Mouse (Mus musculus) limb, embryonic 15.5 days (tissue): ENCODE data around the gene Agtr1a. TPM values are rescaled to one million over a fixed set of nuclear protein-coding genes. Genes with fewer than 3 reads are reported as not detected.

Source experiments
- ATAC-seq: fragments of 200-750 bp; cut with Nextera tagmentation; 2 replicates; pipeline ENCODE4 v1.8.0; 2017; ENCODE audit warnings: low read depth, moderate TSS enrichment; ENCODE audit not compliant: insufficient number of reproducible peaks, low FRiP score, low TSS enrichment
- H3K27ac ChIP-seq: fragments of 300-500 bp; sonication (generic); 2 replicates; pipeline ENCODE4 v1.5.1; 2015; ENCODE audit warnings: moderate library complexity, mild to moderate bottlenecking, inconsistent platforms
- H3K27me3 ChIP-seq: fragments of 300-500 bp; sonication (generic); 2 replicates; pipeline ENCODE4 v1.6.1; 2015; ENCODE audit warnings: inconsistent platforms
- H3K36me3 ChIP-seq: fragments of 300-500 bp; sonication (generic); 2 replicates; pipeline ENCODE4 v1.6.1; 2015; ENCODE audit warnings: inconsistent platforms
- H3K4me1 ChIP-seq: fragments of 300-500 bp; sonication (generic); 2 replicates; pipeline ENCODE4 v1.6.1; 2015; ENCODE audit warnings: inconsistent platforms
- H3K4me2 ChIP-seq: fragments of 300-500 bp; sonication (generic); 2 replicates; pipeline ENCODE4 v1.6.1; 2015; ENCODE audit warnings: mild to moderate bottlenecking, inconsistent platforms
- H3K4me3 ChIP-seq: fragments of 300-500 bp; sonication (generic); 2 replicates; pipeline ENCODE4 v1.5.1; 2015; ENCODE audit warnings: mild to moderate bottlenecking, inconsistent platforms
- H3K9ac ChIP-seq: fragments of 300-500 bp; sonication (generic); 2 replicates; pipeline ENCODE4 v1.6.1; 2015; ENCODE audit warnings: inconsistent platforms
- H3K9me3 ChIP-seq: fragments of 300-500 bp; sonication (generic); 2 replicates; pipeline ENCODE4 v1.6.1; 2016; ENCODE audit warnings: inconsistent platforms
- WGBS: fragments of 180-500 bp; shearing (Covaris S2); methylation state at CpG from one replicate; pipeline ENCODE4 v1.1.7; 2015; 5-methylcytosine and 5-hydroxymethylcytosine counted together
- polyA plus RNA-seq: library from polyadenylated mRNA; unstranded; fragments of >200 nt; fragmentation: Nextera tagmentation; extraction: Ambion mirVana; gene quantifications from 2 replicates; pipeline ENCODE4 v1.2.1, GENCODE M21; 2015

The Agtr1a gene
- 7.6 and 10.9 TPM in 2 replicates for polyA plus RNA-seq

- Histone ChIP-seq H3K9me3 (no peaks in the 10 kb centered on the region), H3K27ac (peak within 1 kb of the TSS; percentile 77), H3K4me3 (peak within 1 kb of the TSS; percentile 52), H3K4me2 (peak within 1 kb of the TSS; percentile 88), H3K4me1 (peaks cover 9% of the 10 kb centered on the region), H3K27me3 (peaks cover 10% of the 10 kb centered on the region; the same call in 1 of the 2 replicates), H3K36me3 (no peaks in the 10 kb centered on the region), H3K9ac (peak within 1 kb of the TSS; percentile 42; the same call in 1 of the 2 replicates)
- under 1% methylated on average over 33 of the region's 33 CpGs for WGBS
- ATAC-seq, result peak; percentile 90
These were observed at the start of gene Agtr1a for GRCm38 (mm10) chr13:30336148-30336801. Gene Agtr1a, plus strand, starts transcription at chr13:30336441.

DNA sequence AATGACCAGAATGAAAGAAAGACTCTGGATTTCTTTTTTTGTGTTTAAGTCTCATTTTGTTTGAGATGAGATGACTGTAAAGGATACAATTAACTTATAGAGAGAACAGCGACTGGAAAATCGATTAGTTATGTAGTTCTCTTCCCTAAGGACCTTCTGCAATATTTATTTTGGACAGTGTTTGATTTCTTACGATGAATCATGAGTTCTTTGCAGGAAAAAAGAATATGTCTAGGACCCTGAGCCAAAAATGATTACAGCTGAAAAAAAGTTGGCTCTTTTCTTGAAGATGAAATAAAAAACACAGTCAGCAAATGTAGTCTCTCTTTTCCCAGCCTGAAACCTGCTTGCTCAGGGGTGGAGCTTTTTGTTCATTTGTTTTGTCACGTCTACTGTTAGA is 26.0 kb upstream of the Agtr1a start:
- H3K4me1 ChIP-seq, result no peaks in the 10 kb centered on the region
- 64% methylated on average over 4 of the region's 4 CpGs for WGBS
- H3K27ac ChIP-seq, result no peak overlapping the region
- no peak overlapping the region for H3K4me2 ChIP-seq
- H3K4me3 ChIP-seq, result no peak overlapping the region
- no peak overlapping the region for H3K9ac ChIP-seq
- no peak for ATAC-seq
- H3K36me3 ChIP-seq, result no peaks in the 10 kb centered on the region
- H3K27me3 ChIP-seq, result no peaks in the 10 kb centered on the region
- no peaks in the 10 kb centered on the region for H3K9me3 ChIP-seq

GRCm38 (mm10) chr13:30324669-30325346 is 11.4 kb upstream of the Agtr1a start:
- H3K27ac ChIP-seq, result no peak overlapping the region
- H3K9me3 ChIP-seq, result no peaks in the 10 kb centered on the region
- 51% methylated on average over 11 of the region's 11 CpGs for WGBS
- H3K27me3 ChIP-seq, result no peaks in the 10 kb centered on the region
- no peaks in the 10 kb centered on the region for H3K4me1 ChIP-seq
- no peak overlapping the region for H3K4me3 ChIP-seq
- ATAC-seq, result no peak
- H3K36me3 ChIP-seq, result no peaks in the 10 kb centered on the region
- H3K9ac ChIP-seq, result no peak overlapping the region
- H3K4me2 ChIP-seq, result no peak overlapping the region

DNA sequence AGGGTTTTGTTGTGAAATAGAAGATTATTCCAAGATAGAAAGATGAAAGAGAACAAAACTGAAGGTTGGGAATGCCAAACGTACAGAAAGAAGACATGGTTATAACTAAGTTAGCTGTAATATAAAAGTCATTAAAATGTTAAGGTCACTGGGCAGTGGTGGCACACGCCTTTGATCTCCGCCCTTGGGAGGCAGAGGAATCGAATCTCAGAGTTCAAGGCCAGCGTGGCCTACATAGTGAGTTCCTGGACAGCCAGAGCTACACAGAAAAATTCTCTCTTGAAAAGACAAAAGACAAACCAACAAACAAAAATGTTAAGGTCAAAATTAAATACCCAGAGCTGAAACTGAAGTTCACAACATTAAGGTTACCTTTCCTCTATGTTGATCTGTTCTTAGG is 5.2 kb upstream of the Agtr1a start:
- no peak overlapping the region for H3K4me2 ChIP-seq
- peaks cover 4% of the 10 kb centered on the region; the same call in 1 of the 2 replicates for H3K27me3 ChIP-seq
- H3K9ac ChIP-seq, result no peak overlapping the region
- no peak for ATAC-seq
- H3K4me1 ChIP-seq, result no peaks in the 10 kb centered on the region
- no peak overlapping the region for H3K4me3 ChIP-seq
- H3K27ac ChIP-seq, result no peak overlapping the region
- 66% methylated on average over 5 of the region's 5 CpGs for WGBS
- no peaks in the 10 kb centered on the region for H3K9me3 ChIP-seq
- no peaks in the 10 kb centered on the region for H3K36me3 ChIP-seq

GRCm38 (mm10) chr13:30331851-30332250 is 4.4 kb upstream of the Agtr1a start:
- Histone ChIP-seq H3K9ac (no peak overlapping the region), H3K9me3 (no peaks in the 10 kb centered on the region), H3K27ac (no peak overlapping the region), H3K4me3 (no peak overlapping the region), H3K4me2 (no peak overlapping the region), H3K36me3 (no peaks in the 10 kb centered on the region), H3K4me1 (peaks cover 7% of the 10 kb centered on the region), H3K27me3 (peaks cover 4% of the 10 kb centered on the region; the same call in 1 of the 2 replicates)
- WGBS, result 72% methylated on average over 6 of the region's 6 CpGs
- no peak for ATAC-seq

DNA sequence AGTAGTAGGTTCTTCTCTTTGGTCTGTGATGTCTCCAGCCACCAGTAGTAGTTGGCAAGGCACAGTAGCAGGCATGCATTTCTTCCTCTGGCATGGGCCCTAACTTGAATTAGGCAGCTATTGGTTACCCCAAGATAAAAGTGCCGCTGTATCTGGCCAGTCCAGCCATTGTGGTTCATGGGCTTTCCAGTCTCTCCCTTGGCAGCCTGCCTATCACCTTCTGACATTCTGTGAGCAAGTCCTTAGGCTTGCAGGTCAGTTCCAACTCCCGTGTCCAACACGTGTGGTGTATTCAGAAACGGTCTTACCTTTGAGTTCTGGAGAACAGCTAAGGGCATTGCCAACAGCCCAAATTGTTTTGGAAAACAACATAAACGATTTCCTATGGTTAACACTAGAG is 3.7 kb upstream of the Agtr1a start:
- no peaks in the 10 kb centered on the region for H3K36me3 ChIP-seq

GRCm38 (mm10) chr13:30334667-30335066 is 1.6 kb upstream of the Agtr1a start:
- ATAC-seq, result no peak
- Histone ChIP-seq H3K27me3 (peaks cover 10% of the 10 kb centered on the region; the same call in 1 of the 2 replicates), H3K4me3 (no peak overlapping the region), H3K4me1 (peaks cover 9% of the 10 kb centered on the region), H3K9ac (no peak overlapping the region), H3K27ac (no peak overlapping the region), H3K9me3 (no peaks in the 10 kb centered on the region), H3K36me3 (no peaks in the 10 kb centered on the region), H3K4me2 (no peak overlapping the region)
- 66% methylated on average over 3 of the region's 3 CpGs for WGBS

More for the DNA sequence above, 3.7 kb upstream of the Agtr1a start:
- Histone ChIP-seq H3K27me3 (peaks cover 4% of the 10 kb centered on the region; the same call in 1 of the 2 replicates), H3K9ac (no peak overlapping the region), H3K4me2 (no peak overlapping the region), H3K4me1 (peaks cover 9% of the 10 kb centered on the region), H3K9me3 (no peaks in the 10 kb centered on the region), H3K4me3 (no peak overlapping the region), H3K27ac (no peak overlapping the region)
- no peak for ATAC-seq
- 84% methylated on average over 5 of the region's 5 CpGs for WGBS

GRCm38 (mm10) chr13:30336913-30337312 is 672 bp downstream of the Agtr1a start:
- Histone ChIP-seq H3K9ac (peak overlapping the region; percentile 42; the same call in 1 of the 2 replicates), H3K36me3 (no peaks in the 10 kb centered on the region), H3K4me3 (peak overlapping the region; percentile 52), H3K27ac (0 out of 2 replicates have a peak overlapping the region, but pooled peaks have one; percentile 77), H3K4me2 (peak overlapping the region; percentile 88), H3K4me1 (peaks cover 9% of the 10 kb centered on the region), H3K9me3 (no peaks in the 10 kb centered on the region), H3K27me3 (peaks cover 10% of the 10 kb centered on the region; the same call in 1 of the 2 replicates)
- ATAC-seq, result no peak
- 27% methylated on average over 9 of the region's 9 CpGs for WGBS

DNA sequence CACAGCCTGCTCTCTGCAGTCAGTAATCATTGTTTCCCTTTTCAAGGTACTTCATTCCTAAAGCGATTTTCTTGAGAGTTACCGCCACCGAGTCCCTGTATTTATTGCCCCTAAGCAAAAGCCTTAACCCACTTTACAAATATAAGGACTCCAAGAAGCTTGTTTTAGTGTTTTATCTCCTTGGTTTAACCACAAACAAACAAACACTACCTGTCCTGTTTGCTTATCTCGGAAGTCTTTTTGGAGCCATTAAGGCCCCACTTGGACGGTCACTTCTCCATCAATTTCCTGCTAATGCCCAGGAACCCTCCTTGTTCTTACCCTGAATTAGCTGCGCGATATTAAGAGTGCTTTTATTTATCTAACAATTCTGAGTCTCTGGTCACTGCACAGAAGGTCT is 1.4 kb downstream of the Agtr1a start:
- Histone ChIP-seq H3K27ac (no peak overlapping the region), H3K4me1 (peaks cover 13% of the 10 kb centered on the region), H3K9me3 (no peaks in the 10 kb centered on the region), H3K4me3 (no peak overlapping the region), H3K27me3 (peaks cover 10% of the 10 kb centered on the region; the same call in 1 of the 2 replicates), H3K36me3 (no peaks in the 10 kb centered on the region), H3K4me2 (no peak overlapping the region), H3K9ac (no peak overlapping the region)
- no peak for ATAC-seq
- 66% methylated on average over 7 of the region's 7 CpGs for WGBS

- no peak for ATAC-seq
- Histone ChIP-seq H3K9me3 (no peaks in the 10 kb centered on the region), H3K27me3 (peaks cover 10% of the 10 kb centered on the region; the same call in 1 of the 2 replicates), H3K4me1 (peaks cover 13% of the 10 kb centered on the region), H3K4me3 (no peak overlapping the region), H3K36me3 (no peaks in the 10 kb centered on the region), H3K27ac (no peak overlapping the region), H3K4me2 (no peak overlapping the region), H3K9ac (no peak overlapping the region)
- 78% methylated on average over 5 of the region's 5 CpGs for WGBS
These were observed 2.3 kb downstream of the Agtr1a start for GRCm38 (mm10) chr13:30338576-30338975.

GRCm38 (mm10) chr13:30339927-30340326 is 3.7 kb downstream of the Agtr1a start:
- Histone ChIP-seq H3K9ac (no peak overlapping the region), H3K4me2 (no peak overlapping the region), H3K27ac (no peak overlapping the region), H3K9me3 (no peaks in the 10 kb centered on the region), H3K36me3 (no peaks in the 10 kb centered on the region), H3K4me1 (peaks cover 13% of the 10 kb centered on the region), H3K27me3 (peaks cover 5% of the 10 kb centered on the region; the same call in 1 of the 2 replicates), H3K4me3 (no peak overlapping the region)
- no peak for ATAC-seq
- WGBS, result 48% methylated on average over 8 of the region's 8 CpGs
